Mouse (Mus musculus): ENCODE results near the gene Lbh. TPM values are rescaled to one million over a fixed set of nuclear protein-coding genes. Genes with fewer than 3 reads are reported as not detected.
A peak's percentile ranks its signal among the peaks of the same experiment; 100 is the strongest.

Gene Lbh
- total RNA-seq, 2 experiments from 2014 or later, result 27.2 to 35.0 TPM

DNA sequence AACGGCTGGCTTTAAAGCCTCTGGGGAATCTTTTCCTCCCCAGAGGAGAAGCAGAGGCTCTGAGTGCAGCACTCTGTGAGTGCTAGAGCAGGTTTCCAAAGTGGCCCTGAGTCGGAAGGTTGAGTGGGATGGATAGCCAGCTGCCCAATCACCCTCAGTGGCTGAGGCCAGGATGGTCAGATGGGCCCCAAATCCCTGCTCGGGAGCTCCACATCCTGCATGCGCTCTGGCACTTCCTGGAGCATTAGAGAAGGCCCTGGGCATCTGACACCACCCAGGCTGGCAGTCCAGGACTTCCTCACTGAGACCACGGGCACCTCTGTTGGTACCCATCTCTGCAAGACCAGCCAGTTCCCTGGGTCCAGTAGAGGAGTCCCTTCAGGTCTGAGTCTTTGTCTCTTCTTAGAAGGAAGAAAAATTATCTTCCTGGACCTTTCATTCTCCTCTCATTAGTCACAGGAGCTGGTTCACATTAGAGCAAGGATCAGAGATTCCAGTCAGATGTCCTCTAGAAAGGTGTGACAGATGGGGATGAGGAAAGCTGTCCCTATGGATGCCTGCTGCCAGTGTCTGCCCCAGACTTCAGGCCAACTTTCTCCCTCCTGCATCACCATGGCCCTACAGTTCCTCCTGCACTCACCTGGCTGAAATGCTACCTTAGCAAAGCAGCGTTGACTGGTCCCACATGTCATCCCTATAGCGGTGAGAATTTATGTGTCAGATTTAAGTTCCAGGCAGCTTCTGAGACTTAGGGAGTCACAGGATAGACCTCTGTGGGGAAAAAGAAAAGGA is 8.8 kb upstream of the Lbh start:
- DNase-seq (ENCODE audit: low spot score in 2 of 2), result peak in 1 of 2 experiments; percentile 9

DNA sequence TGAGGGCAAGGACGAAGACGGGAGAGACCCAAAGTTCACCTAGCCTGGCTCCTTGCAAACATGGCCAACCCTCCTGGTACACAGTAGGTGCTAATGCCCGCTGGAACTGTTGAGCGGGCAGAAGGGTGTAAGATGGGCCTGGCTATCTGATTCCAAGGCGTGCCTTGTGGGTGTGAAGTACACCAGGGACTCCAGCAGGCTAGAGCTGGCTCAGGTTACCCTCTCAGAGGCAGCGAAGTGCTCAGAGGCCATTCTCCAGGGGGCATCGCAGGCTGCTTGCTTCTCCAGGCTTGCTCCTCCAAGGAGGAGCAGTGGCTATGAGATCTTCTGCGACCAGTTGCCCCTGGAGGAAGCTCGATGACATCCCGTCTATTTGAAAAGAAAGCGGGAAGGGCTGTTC is 6.8 kb upstream of the Lbh start:
- no peak for DNase-seq (ENCODE audit: low spot score in 2 of 2)

DNA sequence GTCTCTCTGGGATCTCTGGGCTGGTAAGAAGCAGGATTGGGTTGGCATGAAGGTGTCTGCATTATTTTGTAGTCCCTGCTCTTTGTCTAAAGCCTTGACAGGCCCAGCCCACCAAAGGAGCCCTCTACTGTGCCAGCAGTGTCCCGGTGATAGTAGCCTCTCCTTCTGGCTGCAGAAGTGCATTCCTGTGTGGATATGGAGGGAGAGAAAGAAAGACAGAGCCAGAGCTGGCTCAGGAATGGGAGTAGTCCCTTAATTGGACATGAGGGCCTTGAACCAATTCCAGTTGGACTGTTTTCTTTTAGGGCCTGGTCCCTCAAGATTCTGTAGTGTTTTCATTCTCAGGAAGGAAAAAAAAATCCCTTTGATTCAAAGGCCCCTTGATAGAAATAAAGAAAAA is 6.4 kb upstream of the Lbh start:
- DNase-seq (ENCODE audit: low spot score in 2 of 2), result no peak

DNA sequence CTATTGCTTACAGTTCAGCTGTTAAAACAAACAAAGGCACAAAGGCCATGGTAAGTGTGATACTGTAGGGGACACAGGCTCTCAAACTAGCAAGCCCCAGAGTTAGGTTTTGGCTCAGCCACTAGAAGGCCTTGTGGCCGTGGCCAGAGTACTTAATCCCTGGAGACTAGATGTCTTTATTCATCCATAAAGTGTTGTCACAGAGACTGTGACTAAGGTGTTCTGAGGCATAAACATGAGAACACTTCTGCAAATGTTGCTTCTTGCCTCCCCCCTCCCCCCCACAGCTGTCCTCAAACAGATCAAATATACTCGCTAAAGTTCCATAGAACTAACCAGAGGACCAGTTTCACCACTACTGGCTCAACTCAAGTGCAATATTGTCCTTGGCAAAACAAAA is 4.0 kb upstream of the Lbh start:
- no peak for DNase-seq (ENCODE audit: low spot score in 2 of 2)

DNA sequence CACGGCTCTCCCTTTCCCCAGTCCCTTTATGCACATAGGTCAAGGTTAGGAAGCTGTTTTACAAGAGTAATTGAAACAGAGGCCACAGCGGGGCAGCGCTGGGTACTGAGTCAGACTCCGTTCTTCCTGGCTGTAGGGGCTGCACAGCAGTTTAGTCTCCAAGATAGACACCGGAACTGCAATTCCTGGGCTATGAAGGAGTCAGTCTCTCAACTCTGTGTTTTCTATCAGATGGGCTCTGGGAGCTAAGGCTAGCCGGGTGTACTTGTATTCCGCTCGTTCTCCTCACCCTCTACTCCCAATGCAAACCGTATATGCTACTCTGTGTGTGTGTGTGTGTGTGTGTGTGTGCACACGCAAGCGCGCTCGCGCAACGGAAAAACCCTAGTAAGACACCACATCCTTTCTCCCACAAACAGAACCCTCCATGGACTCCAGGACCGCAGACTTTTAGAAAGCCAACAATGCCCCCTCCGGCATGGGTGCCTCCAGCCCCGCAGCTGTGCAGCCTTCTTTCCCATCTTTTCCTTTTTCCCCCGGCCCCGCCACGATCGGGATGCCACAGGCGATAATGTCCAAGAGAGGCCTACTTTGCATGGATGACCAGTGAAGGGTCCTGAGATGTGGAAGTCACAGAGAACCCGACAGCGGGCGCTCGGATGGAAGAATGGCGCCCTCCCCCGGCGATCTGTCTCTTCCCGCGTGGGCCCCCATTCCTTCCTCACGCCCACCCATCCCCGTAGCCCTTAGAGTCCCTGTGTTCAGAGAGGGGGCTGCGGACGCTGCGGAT is 669 bp upstream of the Lbh start:
- peak; percentile 34 to 46 for DNase-seq (ENCODE audit: low spot score in 2 of 2)

DNA sequence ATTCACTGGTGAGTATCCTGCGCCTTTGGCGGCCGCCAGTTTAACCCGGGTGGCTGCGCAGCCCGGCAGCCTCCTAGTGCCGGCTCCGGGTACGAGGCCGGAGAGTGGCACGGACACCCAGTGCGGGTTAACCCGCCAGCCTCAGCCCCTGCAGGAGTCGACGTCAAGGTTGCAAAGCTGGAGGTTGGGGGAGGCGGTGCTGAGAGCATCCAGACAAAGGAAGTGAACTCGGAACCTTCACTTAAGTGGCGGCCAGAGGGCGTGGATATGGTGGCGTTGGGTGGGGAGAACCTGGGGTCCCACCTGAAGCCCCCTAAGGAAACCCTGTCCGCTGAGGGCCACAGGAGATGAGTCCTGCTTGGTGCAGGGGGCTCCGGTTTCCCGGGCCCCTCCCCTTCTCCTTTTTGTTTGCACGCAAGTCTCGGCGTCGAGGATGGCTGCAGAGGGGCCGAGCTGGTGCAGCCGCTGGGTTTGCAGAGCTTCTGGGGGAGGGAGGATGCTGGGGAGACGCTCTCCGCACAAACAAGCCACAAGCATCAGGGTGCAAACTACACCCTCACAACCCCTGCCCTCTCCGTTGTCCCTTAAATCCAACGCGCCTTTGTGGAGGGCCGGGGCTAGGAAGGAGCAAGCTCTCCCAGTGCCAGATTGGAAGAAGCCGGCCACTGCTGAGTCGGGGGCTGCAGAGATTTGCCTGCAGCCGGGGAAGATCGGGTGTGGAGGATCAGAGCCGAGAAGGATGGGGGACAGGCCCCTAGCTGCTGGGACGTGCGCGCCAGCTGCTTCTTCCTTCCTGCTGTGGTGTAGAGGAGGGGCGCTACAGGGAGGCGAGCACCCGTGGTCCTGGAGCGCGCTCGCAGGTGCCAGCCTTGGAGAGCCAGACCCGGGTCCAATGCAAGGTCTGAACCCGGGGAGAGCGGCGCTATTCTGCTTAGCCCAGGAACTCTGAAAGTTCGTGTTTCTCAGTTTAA is 751 bp downstream of the Lbh start:
- peak; percentile 35 to 51 for DNase-seq (ENCODE audit: low spot score in 2 of 2)

DNA sequence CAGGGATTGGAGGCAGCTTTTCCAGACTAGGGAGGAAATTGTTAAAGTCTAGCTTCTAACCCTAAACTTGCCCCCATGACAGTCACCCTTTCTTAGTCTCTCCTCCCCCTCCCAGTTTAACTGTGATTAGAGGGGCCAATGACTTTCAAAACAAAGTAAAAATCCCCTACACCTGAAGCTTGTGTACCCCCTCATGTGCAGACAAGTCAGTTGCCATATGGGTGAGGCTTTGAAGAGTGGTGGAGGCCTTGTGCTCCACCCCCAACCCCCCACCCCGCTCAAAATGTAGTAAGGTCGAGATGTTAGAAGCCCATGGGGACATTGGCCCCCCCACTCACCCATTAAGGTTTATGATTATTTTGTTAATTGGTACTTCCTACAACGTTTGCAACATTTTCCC is 1.5 kb downstream of the Lbh start:
- DNase-seq (ENCODE audit: low spot score in 2 of 2), result no peak

DNA sequence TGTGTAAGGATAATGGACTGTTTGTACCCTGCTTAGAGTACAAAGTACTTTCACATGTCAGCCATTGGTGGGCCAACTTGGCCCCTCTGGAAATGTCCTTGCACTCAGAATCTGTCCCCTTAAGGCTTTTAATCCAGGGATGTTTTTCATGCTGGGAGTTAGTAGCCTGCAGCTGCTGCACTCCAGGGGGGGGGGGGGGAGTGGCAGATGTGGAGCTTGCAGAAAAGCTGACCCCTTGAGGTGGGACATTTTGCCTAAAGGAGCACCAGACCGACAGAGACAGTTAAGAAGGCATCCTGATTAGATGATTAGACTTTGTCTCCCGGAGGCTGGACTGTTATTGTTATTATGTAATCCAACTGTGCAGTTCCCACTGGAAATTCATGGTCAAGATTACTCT is 2.3 kb downstream of the Lbh start:
- no peak for DNase-seq (ENCODE audit: low spot score in 2 of 2)

DNA sequence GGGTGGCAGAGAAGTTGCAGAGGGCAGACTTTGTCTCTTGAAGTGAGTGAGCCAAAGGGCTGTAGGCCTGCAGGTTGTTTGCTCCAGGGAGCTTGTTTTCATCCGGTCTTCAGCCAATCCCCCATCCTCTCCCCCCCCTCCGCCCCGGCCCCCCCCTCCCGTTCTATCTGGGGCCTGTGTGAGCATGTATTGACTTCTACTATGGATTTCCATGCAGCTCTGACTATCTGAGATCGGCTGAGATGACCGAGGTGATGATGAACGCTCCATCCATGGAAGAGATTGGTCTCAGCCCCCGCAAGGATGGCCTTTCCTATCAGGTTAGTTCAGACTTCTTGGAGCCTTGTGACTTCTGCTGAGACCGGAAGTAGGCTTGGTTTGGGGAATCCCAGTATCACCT is 2.9 kb downstream of the Lbh start:
- DNase-seq (ENCODE audit: low spot score in 2 of 2), result no peak

DNA sequence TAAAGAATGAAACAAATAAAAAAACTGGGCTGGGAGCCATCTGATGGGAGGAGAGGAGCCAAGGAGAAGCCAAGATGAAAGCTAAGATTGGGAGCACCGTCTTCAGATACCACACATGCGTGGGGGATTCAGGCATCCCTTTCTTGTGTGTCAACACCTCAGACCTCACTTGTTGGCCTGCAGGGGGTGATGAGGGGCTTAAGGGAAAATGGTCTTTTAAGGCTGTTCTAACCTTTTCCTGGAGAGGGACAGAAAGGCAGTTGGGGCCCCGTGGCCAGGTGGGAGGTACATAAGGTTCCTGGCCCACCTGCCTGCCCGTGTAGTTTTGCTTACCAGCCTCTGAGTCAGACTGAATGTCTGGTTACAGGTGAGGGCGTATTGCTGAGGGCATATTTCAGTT is 4.1 kb downstream of the Lbh start:
- DNase-seq (ENCODE audit: low spot score in 2 of 2), result no peak

DNA sequence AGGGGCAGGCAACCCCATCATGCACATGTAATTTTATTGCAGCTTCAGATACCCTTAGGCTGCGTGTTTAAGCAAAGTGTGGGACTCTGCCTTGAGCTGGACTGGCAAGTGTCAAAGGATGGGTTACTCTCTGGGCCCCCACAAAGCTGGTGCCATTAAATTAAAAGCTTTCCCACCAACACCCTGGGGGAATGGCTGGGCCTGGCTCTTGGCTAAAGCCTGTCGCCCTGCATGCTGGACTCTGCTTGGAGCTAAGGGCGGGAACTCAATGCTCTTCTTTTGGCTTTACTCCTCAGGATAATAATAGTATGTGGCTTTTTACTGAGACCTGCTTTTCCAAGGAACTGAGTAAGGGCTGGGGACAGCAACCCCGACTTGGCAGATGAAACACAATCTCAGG is 5.2 kb downstream of the Lbh start:
- no peak for DNase-seq (ENCODE audit: low spot score in 2 of 2)

DNA sequence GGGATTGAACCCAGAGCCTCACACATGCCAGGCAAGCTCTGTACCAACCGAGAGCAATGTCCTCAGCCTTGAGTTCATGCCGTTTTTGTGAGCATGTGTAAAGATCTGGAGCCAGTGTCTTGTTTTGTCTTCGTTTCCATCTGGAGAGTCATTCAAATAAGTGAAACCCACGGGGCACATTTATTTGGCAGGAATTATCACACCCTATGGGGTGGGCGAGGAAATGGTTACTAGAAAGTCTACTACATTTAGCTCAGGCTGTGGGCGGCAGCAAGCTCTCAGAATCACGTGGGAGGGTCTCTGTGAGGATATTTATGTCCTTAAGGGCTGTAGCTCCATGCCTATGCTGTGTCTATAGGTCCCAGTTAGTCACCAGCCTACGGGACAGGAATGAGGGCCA is 6.2 kb downstream of the Lbh start:
- DNase-seq (ENCODE audit: low spot score in 2 of 2), result no peak

DNA sequence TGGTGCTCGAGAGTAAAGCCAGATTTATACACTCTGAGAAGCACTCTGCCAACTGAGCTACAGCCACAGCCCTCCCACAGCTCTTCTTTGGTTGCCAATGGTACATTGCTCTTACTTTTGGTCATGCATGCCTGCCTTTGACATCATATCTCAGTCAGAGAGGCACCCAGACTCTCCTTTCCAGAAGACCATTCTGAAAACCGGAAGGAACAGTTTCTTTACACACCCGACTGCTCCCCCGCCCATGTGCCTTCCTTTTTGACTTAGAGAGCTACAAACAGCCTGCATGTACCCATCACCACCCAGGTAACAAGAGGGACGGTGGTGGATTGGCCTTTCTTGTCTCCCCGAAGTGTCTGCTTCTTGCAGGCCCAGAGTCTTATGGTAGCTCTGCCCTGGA is 7.0 kb downstream of the Lbh start:
- DNase-seq (ENCODE audit: low spot score in 2 of 2), result no peak

DNA sequence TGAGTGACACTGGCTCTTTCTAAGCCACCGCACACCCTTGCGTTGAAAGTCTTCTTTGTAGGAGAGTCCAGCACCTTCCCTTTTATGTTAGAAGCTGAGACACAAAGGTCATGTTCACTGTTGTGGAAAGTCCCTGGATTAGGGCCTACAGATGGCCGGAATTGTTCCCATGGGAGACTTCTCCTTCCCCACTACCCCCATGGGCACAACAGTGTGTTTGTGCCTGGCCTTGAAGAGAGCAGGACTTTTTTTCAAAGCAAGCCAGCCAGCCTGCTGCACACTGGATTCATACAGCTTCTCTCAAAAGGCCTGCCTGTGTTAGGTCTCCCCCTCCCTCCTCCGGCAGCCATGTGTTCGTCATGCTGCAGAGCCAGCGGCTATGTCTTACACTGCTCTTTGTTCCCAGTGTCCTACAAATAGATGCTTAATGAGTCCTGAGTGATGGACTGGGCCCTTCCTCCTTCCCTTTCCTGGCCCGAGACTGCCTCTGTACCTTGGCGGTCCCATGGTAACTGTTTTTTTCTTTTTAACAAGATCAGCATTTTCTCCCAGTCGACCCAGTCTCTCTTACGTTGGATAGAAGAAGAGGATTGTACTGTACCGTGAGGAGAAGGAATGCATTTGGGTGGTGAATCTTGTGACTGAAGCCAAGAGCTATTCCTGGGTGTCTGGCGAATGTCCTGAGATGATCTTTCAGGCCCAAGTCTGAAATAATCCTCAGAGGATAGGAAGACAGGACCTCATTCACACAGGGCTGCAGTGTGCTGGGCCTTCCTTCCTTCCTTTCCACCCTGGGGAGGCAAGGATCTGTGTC is 7.9 kb downstream of the Lbh start:
- DNase-seq (ENCODE audit: low spot score in 2 of 2), result no peak

DNA sequence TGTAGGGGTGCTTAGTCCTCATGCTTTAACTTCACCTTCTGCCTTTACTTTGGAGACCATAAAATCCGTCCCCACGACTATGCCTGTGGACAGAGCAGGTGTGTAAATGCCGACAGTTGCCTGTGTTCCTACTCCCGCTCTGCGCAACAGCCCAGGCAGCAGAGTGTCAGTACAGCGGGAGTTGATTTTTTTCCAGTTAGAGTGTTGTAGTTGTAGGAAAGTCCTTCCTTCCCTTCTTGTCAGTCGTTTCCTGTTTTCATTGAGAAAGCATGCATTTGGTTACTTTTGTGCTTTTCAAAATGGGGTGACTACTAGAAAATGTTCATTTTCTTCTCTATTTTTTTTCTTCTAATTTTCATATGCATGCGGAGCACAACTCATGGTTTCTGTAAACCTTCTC is 8.9 kb downstream of the Lbh start:
- no peak for DNase-seq (ENCODE audit: low spot score in 2 of 2)

DNA sequence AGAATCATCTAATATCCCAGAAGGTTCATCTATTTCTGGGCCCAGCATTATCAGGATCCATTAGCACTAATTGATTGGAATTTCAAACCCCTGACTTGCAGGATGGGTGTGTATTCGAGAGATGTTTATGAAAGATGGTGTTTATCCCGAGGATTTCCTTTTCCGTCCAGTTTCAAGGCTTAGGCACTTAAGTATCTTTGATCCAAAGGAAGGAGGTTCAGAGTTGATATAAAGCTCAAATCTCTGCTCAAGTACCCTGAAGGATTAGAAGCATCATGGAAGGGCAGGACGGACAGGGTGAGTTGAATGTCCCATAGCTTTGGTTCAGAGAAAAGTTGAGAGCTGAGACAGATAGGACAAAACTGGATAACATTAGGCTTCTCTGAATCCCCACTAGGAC is 15.0 kb downstream of the Lbh start:
- DNase-seq (ENCODE audit: low spot score in 2 of 2), result no peak

DNA sequence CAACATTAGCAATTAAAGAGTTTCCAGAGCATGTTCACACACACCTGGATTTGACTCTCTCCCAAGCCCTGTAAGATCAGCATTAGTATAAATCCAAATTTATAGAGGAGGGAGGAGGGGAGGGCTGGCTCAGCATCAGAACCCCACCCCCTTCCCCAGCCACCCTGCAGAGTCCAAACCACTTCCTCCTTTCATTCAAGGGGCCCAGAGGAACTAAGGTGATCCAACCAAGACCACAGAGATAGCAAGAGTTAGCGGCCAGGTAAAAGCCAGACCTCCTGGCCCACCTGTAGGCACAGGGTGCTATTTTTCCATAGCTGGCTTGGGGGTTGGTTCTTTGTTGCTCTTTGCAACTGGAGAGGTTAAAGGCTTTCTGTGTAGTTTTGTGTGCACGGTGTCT is 16.0 kb downstream of the Lbh start:
- DNase-seq (ENCODE audit: low spot score in 2 of 2), result no peak

DNA sequence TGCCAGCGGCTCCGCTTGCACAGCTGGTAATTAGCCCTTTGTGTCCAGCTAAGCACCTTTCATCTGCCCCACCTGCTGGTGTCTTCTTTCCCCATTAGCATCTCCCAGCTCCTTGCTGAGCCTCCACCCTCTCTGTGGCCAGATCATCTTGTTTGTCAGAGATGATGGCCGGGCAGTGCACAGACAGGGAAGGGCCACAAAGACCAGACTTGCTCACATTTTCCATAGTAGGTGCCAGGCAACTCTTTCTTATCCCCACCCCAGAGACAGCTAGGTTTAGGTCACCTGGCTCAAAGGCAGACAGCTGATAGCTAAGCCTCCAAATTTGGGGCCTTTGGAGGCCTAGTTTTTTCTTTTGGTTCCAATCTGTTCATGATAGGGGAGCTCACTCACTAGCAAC is 16.5 kb downstream of the Lbh start:
- DNase-seq (ENCODE audit: low spot score in 2 of 2), result no peak

DNA sequence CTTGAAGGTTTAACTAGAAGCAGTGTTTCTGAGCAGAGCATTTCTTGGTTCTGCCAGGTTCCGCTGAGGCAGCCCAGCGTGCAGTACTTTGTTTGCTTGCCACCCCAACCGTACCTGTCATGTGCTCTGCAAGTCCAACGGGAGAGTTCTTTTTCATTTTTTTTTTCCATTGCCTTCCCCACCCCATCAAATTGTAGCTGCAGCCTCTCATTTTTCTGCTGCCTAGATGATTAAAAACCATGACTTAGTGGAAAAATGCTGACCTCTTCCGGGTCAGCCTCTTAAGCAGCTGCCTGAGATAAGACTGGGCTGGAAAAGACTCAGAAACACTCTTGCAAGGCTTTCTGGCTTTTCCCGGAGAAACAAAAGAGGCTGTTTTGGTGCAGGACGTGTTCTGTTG is 17.8 kb downstream of the Lbh start:
- DNase-seq (ENCODE audit: low spot score in 2 of 2), result no peak

DNA sequence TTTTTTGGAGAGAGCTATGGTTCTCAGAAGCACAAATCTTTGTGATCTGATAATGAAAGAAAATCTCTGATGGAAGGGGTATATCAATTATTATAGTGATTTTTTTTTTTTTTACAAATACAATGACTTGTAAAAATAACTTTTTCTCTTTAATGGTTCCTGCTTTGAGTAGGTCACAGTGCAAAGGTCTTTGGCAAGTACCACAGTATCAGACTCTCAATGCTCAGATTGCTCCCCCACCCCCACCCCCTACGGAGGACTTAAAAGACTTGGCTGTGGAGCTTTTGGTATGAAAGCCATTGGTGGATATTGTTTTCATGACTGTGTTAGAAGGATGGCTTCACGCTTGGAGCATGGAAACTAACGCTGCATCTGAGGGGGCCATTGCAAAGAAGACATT is 18.2 kb downstream of the Lbh start:
- DNase-seq (ENCODE audit: low spot score in 2 of 2), result no peak

DNA sequence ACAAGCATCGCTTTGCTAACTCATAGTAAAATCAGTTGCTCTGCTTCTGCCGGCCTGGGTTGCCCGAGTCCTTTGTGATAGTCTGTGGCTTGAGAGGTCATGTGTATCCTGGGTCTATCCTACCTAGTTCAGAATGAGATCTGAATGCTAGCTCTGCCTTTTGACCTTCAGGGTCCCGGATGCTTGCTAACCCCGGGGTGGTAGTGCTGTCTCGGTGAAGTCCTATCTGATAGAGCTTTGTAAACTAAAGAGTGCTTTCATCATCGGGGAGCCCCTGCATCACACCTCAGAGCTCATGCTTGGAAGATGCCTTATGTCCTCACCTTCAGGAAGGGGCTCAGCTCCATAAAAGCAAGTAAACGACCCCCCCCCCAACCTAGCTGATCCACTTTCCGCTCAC is 19.1 kb downstream of the Lbh start:
- no peak for DNase-seq (ENCODE audit: low spot score in 2 of 2)

Data from gastrocnemius, postnatal 4 days (tissue).